ENCODE assay signal across 24 mouse cellular contexts in the genomic region with DNA sequence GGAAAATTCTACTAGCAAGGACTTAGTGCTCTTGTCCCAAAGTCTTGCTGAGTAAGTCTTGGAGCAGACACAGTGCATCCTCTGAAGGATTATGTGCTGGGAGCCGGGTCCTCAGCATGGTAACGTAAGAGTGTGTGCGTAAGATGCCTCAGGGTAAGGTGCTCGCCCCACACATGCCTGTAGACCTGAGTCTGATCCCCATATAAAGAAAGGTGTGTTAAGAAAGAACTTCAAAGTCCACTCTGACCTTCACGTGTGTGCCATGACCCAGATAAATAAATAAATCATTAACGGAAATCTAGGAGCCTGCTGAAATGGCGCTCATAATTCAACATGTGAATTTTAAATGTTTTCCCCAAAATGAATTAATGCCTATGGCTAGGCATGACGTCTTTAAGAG. TPM values are rescaled to one million over a fixed set of nuclear protein-coding genes. Genes with fewer than 3 reads are reported as not detected.
DNase-seq lines count a peak whose midpoint lies in the region; ATAC-seq and TF ChIP-seq lines count a peak whose summit lies in the region.
"Had no signal": no experiment of that assay in that cellular context is flagged by ENCODE, and none has a peak within 500 bp of the region (broad histone marks: within the 10 kb centered on the region; RNA-seq: fewer than 3 reads in every experiment).

No protein-coding gene starts in this region.

- intact Hi-C loops in left cerebral cortex, adult 2 months (cut with DNase I), result loop anchor here (10.0 kb wide), 1 partner anchor 62 kb away; no protein-coding TSS in a partner anchor

- H3K27me3 ChIP-seq in E14TG2a.4 (ENCODE audit: insufficient read depth, low read length), result no peaks in the 10 kb centered on the region
- H3K27me3 ChIP-seq in embryonic facial prominence, embryonic 15.5 days, result no peaks in the 10 kb centered on the region
- no peaks in the 10 kb centered on the region for H3K27me3 ChIP-seq in limb, embryonic 13.5 days
- H3K27me3 ChIP-seq: hindbrain, embryonic 15.5 days; liver, embryonic 13.5 days; midbrain, embryonic 15.5 days; neural tube, embryonic 12.5 days had no signal

- WGBS in embryonic facial prominence, embryonic 15.5 days, result 59% methylated on average over 8 of the region's 8 CpGs
- 40% methylated on average over 8 of the region's 8 CpGs for WGBS in limb, embryonic 13.5 days
- WGBS in lung, adult 2 months, result 64% methylated on average over 8 of the region's 8 CpGs

- H3K36me3 ChIP-seq in E14TG2a.4 (ENCODE audit: insufficient read depth, low read length), result no peaks in the 10 kb centered on the region
- H3K36me3 ChIP-seq in embryonic facial prominence, embryonic 15.5 days, result no peaks in the 10 kb centered on the region
- no peaks in the 10 kb centered on the region for H3K36me3 ChIP-seq in limb, embryonic 13.5 days
- H3K36me3 ChIP-seq: heart, embryonic 10.5 days; hindbrain, embryonic 15.5 days; liver, embryonic 13.5 days; lung, embryonic 15.5 days; midbrain, embryonic 15.5 days; neural tube, embryonic 12.5 days had no signal

- peak overlapping the region; percentile 84; the same call in 1 of the 2 replicates for H3K27ac ChIP-seq in left cerebral cortex, adult 2 months
- H3K27ac ChIP-seq in embryonic facial prominence, embryonic 15.5 days (replicated peaks), result 0 out of 2 replicates have a peak overlapping the region, but pooled peaks have one; percentile 28
- H3K27ac ChIP-seq in limb, embryonic 13.5 days, result peak overlapping the region; percentile 22; the same call in 1 of the 2 replicates
- H3K27ac ChIP-seq: heart, embryonic 10.5 days; hindbrain, embryonic 15.5 days; liver, embryonic 13.5 days; lung, embryonic 15.5 days; midbrain, embryonic 15.5 days; neural tube, embryonic 12.5 days had no signal

- no peak for TF ChIP-seq POLR2A in lung, adult 2 months (IDR thresholded peaks at IDR 0.05; ENCODE audit: borderline replicate concordance, extremely low read depth, low read depth, low read length)

- no peak overlapping the region for H3K4me3 ChIP-seq in left cerebral cortex, adult 2 months
- peak overlapping the region; percentile 70 for H3K4me3 ChIP-seq in E14TG2a.4 (replicated peaks; ENCODE audit: low read length)
- H3K4me3 ChIP-seq in embryonic facial prominence, embryonic 15.5 days (replicated peaks), result no peak overlapping the region
- no peak overlapping the region for H3K4me3 ChIP-seq in limb, embryonic 13.5 days
- no peak overlapping the region for H3K4me3 ChIP-seq in lung, adult 2 months (replicated peaks; ENCODE audit: extremely low read depth, low read depth, low read length)
- H3K4me3 ChIP-seq: heart, embryonic 10.5 days; hindbrain, embryonic 15.5 days; liver, embryonic 13.5 days; lung, embryonic 15.5 days; megakaryocyte, embryonic 14.5 days; midbrain, embryonic 15.5 days; neural tube, embryonic 12.5 days had no signal

- no peaks in the 10 kb centered on the region for H3K9me3 ChIP-seq in E14TG2a.4 (ENCODE audit: low read length)
- no peaks in the 10 kb centered on the region for H3K9me3 ChIP-seq in embryonic facial prominence, embryonic 15.5 days (replicated peaks)
- no peaks in the 10 kb centered on the region for H3K9me3 ChIP-seq in limb, embryonic 13.5 days
- H3K9me3 ChIP-seq: heart, embryonic 10.5 days; hindbrain, embryonic 15.5 days; liver, embryonic 13.5 days; lung, embryonic 15.5 days; megakaryocyte, embryonic 14.5 days; midbrain, embryonic 15.5 days; neural tube, embryonic 12.5 days had no signal

- no peak for DNase-seq in left cerebral cortex, adult 2 months (ENCODE audit: extremely low spot score in 1 of 2, low spot score in 2 of 2)
- DNase-seq in left cerebral cortex, adult 9 months (ENCODE audit: low spot score in 2 of 2), result no peak
- no peak for DNase-seq in heart, adult 8-10 months (ENCODE audit: low spot score)
- no peak for DNase-seq in lung, adult 2 months
- DNase-seq: adrenal gland, postnatal 25 days; B cell, adult 2 months; forebrain, postnatal 0 days; heart, postnatal 4 days; kidney, adult 11 months; kidney, postnatal 14 days; liver, embryonic 13.5 days; lung, postnatal 36 days; retina, postnatal 1 day; thymus, adult 18-20 months; thymus, postnatal 36 days had no signal

- TF ChIP-seq CTCF in left cerebral cortex, adult 2 months (IDR thresholded peaks at IDR 0.05), result no peak
- TF ChIP-seq CTCF in E14TG2a.4 (conservative IDR thresholded peaks at IDR 0.05; ENCODE audit: low read length), result no peak
- TF ChIP-seq CTCF in lung, adult 2 months (IDR thresholded peaks at IDR 0.05; ENCODE audit: insufficient read depth, low read length), result no peak

- H3K9ac ChIP-seq in embryonic facial prominence, embryonic 15.5 days, result no peak overlapping the region
- H3K9ac ChIP-seq in limb, embryonic 13.5 days, result no peak overlapping the region
- H3K9ac ChIP-seq: forebrain, postnatal 0 days; hindbrain, embryonic 15.5 days; liver, embryonic 13.5 days; lung, embryonic 15.5 days; midbrain, embryonic 15.5 days; neural tube, embryonic 12.5 days had no signal

- H3K4me1 ChIP-seq in E14TG2a.4 (replicated peaks; ENCODE audit: low read depth, low read length), result peaks cover 85% of the 10 kb centered on the region
- peaks cover 20% of the 10 kb centered on the region for H3K4me1 ChIP-seq in embryonic facial prominence, embryonic 15.5 days
- peaks cover 24% of the 10 kb centered on the region for H3K4me1 ChIP-seq in limb, embryonic 13.5 days
- H3K4me1 ChIP-seq in lung, adult 2 months (ENCODE audit: control insufficient read depth, insufficient read depth, low read length), result no peaks in the 10 kb centered on the region; the same call in 1 of the 2 replicates
- H3K4me1 ChIP-seq: lung, embryonic 15.5 days; megakaryocyte, embryonic 14.5 days had no signal

- H3K4me2 ChIP-seq in embryonic facial prominence, embryonic 15.5 days (replicated peaks), result no peak overlapping the region
- H3K4me2 ChIP-seq in limb, embryonic 13.5 days (replicated peaks), result peak overlapping the region; percentile 21; the same call in 1 of the 2 replicates
- H3K4me2 ChIP-seq: hindbrain, embryonic 15.5 days; liver, embryonic 13.5 days; lung, embryonic 15.5 days; midbrain, embryonic 15.5 days; neural tube, embryonic 12.5 days had no signal

- no peak for ATAC-seq in embryonic facial prominence, embryonic 15.5 days (ENCODE audit: insufficient number of reproducible peaks, low FRiP score, low TSS enrichment, low read depth)
- ATAC-seq in limb, embryonic 13.5 days (ENCODE audit: low FRiP score, low read depth), result no peak
- ATAC-seq: midbrain, embryonic 15.5 days had no signal

RNA-seq across cellular contexts. Expression of a gene that starts 37.5 kb away (rescaled TPM):
- 100 to 1,000 TPM; 129 to 132 TPM for total RNA-seq in left cerebral cortex, adult 2 months (2021)
- 6.9 and 10.4 TPM in 2 replicates for polyA plus RNA-seq in embryonic facial prominence, embryonic 15.5 days (2015; fragmentation: Nextera tagmentation; extraction: Ambion mirVana)
- polyA plus RNA-seq in limb, embryonic 13.5 days (2015; fragmentation: Nextera tagmentation; extraction: Ambion mirVana), result 2.4 and 2.9 TPM in 2 replicates
- total RNA-seq in heart, adult 8-10 months (2022), result 1 to 10 TPM; 3.6 to 5.0 (median 4.3) TPM
- 3.8 and 6.2 TPM in 2 replicates for polyA plus RNA-seq in lung, adult 2 months (2012; rRNA removed)

Comparison
In these comparisons a context has a peak if more than half of its experiments do, and no peak if none do; other contexts are left out.
1. H3K27ac ChIP-seq: peak in every context shown above with its lines; median percentile 84 in left cerebral cortex, adult 2 months; 28 in embryonic facial prominence, embryonic 15.5 days; 22 in limb, embryonic 13.5 days.